Mouse (Mus musculus): ENCODE data around the gene Tesmin. TPM values are rescaled to one million over a fixed set of nuclear protein-coding genes. Genes with fewer than 3 reads are reported as not detected.
A peak's percentile ranks its signal among the peaks of the same experiment; 100 is the strongest.

Tesmin gene
- polyA plus RNA-seq, 1 experiment from 2014 or later, result 0.36 TPM

GRCm38 (mm10) chr19:3356516-3356915 is 32.1 kb upstream of the Tesmin start:
- Histone ChIP-seq H3K27me3 (ENCODE audit: control insufficient read depth, insufficient read depth, low read length) (no peaks in the 10 kb centered on the region), H3K36me3 (ENCODE audit: control insufficient read depth, insufficient read depth, low read length) (0 out of 2 replicates have a peak, but pooled peaks cover 2% of the 10 kb centered on the region), H3K9ac (ENCODE audit: low read depth, low read length) (no peak overlapping the region), H3K4me3 (ENCODE audit: low read depth, low read length) (no peak overlapping the region; the same call in 1 of the 2 replicates), H3K4me1 (replicated peaks; ENCODE audit: control insufficient read depth, insufficient read depth, low read length) (no peaks in the 10 kb centered on the region), H3K27ac (ENCODE audit: low read depth, low read length) (no peak overlapping the region), H3K9me3 (ENCODE audit: control insufficient read depth, low read length) (no peaks in the 10 kb centered on the region), H3K4me2 (replicated peaks; ENCODE audit: low read depth, low read length) (no peak overlapping the region)
- no peak for ATAC-seq (ENCODE audit: low FRiP score)
- 70% methylated on average over 5 of the region's 5 CpGs for WGBS
- no peak for DNase-seq (ENCODE audit: low spot score)

GRCm38 (mm10) chr19:3357620-3358019 is 31.0 kb upstream of the Tesmin start:
- H3K4me1 ChIP-seq (replicated peaks; ENCODE audit: control insufficient read depth, insufficient read depth, low read length), result no peaks in the 10 kb centered on the region
- no peak overlapping the region for H3K27ac ChIP-seq (ENCODE audit: low read depth, low read length)
- H3K4me3 ChIP-seq (ENCODE audit: low read depth, low read length), result no peak overlapping the region
- H3K27me3 ChIP-seq (ENCODE audit: control insufficient read depth, insufficient read depth, low read length), result no peaks in the 10 kb centered on the region
- H3K36me3 ChIP-seq (ENCODE audit: control insufficient read depth, insufficient read depth, low read length), result 0 out of 2 replicates have a peak, but pooled peaks cover 2% of the 10 kb centered on the region
- no peaks in the 10 kb centered on the region for H3K9me3 ChIP-seq (ENCODE audit: control insufficient read depth, low read length)
- no peak for DNase-seq (ENCODE audit: low spot score)
- no peak overlapping the region for H3K4me2 ChIP-seq (replicated peaks; ENCODE audit: low read depth, low read length)
- 75% methylated on average over 4 of the region's 4 CpGs for WGBS
- no peak overlapping the region for H3K9ac ChIP-seq (ENCODE audit: low read depth, low read length)
- no peak for ATAC-seq (ENCODE audit: low FRiP score)

- 90% methylated on average over 13 of the region's 13 CpGs for WGBS
- H3K4me1 ChIP-seq (replicated peaks; ENCODE audit: control insufficient read depth, insufficient read depth, low read length), result no peaks in the 10 kb centered on the region
- no peak overlapping the region for H3K9ac ChIP-seq (ENCODE audit: low read depth, low read length)
- H3K27ac ChIP-seq (ENCODE audit: low read depth, low read length), result no peak overlapping the region
- ATAC-seq (ENCODE audit: low FRiP score) (no peak), DNase-seq (ENCODE audit: low spot score) (no peak)
- H3K4me3 ChIP-seq (ENCODE audit: low read depth, low read length), result no peak overlapping the region
- no peak overlapping the region for H3K4me2 ChIP-seq (replicated peaks; ENCODE audit: low read depth, low read length)
- H3K36me3 ChIP-seq (ENCODE audit: control insufficient read depth, insufficient read depth, low read length), result 0 out of 2 replicates have a peak, but pooled peaks cover 2% of the 10 kb centered on the region
- H3K9me3 ChIP-seq (ENCODE audit: control insufficient read depth, low read length), result no peaks in the 10 kb centered on the region
- H3K27me3 ChIP-seq (ENCODE audit: control insufficient read depth, insufficient read depth, low read length), result no peaks in the 10 kb centered on the region
Observed at GRCm38 (mm10) chr19:3359841-3360588, 28.6 kb upstream of the Tesmin start.

- H3K36me3 ChIP-seq (ENCODE audit: control insufficient read depth, insufficient read depth, low read length), result 0 out of 2 replicates have a peak, but pooled peaks cover 2% of the 10 kb centered on the region
Observed at GRCm38 (mm10) chr19:3363510-3363909, 25.1 kb upstream of the Tesmin start.

GRCm38 (mm10) chr19:3365089-3365488 is 23.6 kb upstream of the Tesmin start:
- H3K4me3 ChIP-seq (ENCODE audit: low read depth, low read length), result no peak overlapping the region
- no peaks in the 10 kb centered on the region for H3K36me3 ChIP-seq (ENCODE audit: control insufficient read depth, insufficient read depth, low read length)
- WGBS, result 89% methylated on average over 3 of the region's 3 CpGs
- H3K4me1 ChIP-seq (replicated peaks; ENCODE audit: control insufficient read depth, insufficient read depth, low read length), result no peaks in the 10 kb centered on the region
- H3K9ac ChIP-seq (ENCODE audit: low read depth, low read length), result no peak overlapping the region
- no peak overlapping the region for H3K4me2 ChIP-seq (replicated peaks; ENCODE audit: low read depth, low read length)
- ATAC-seq (ENCODE audit: low FRiP score) (no peak), DNase-seq (ENCODE audit: low spot score) (no peak)
- H3K27me3 ChIP-seq (ENCODE audit: control insufficient read depth, insufficient read depth, low read length), result no peaks in the 10 kb centered on the region
- H3K9me3 ChIP-seq (ENCODE audit: control insufficient read depth, low read length), result no peaks in the 10 kb centered on the region
- no peak overlapping the region for H3K27ac ChIP-seq (ENCODE audit: low read depth, low read length)

More at GRCm38 (mm10) chr19:3363510-3363909, 25.1 kb upstream of the Tesmin start:
- Histone ChIP-seq H3K4me1 (replicated peaks; ENCODE audit: control insufficient read depth, insufficient read depth, low read length) (no peaks in the 10 kb centered on the region), H3K4me3 (ENCODE audit: low read depth, low read length) (no peak overlapping the region), H3K27me3 (ENCODE audit: control insufficient read depth, insufficient read depth, low read length) (no peaks in the 10 kb centered on the region), H3K4me2 (replicated peaks; ENCODE audit: low read depth, low read length) (no peak overlapping the region), H3K9ac (ENCODE audit: low read depth, low read length) (no peak overlapping the region), H3K27ac (ENCODE audit: low read depth, low read length) (no peak overlapping the region), H3K9me3 (ENCODE audit: control insufficient read depth, low read length) (no peaks in the 10 kb centered on the region)
- no peak for DNase-seq (ENCODE audit: low spot score)
- 83% methylated on average over 4 of the region's 4 CpGs for WGBS
- no peak for ATAC-seq (ENCODE audit: low FRiP score)

GRCm38 (mm10) chr19:3368276-3368675 is 20.4 kb upstream of the Tesmin start:
- H3K4me3 ChIP-seq (ENCODE audit: low read depth, low read length), result no peak overlapping the region
- WGBS, result 89% methylated on average over 3 of the region's 3 CpGs
- DNase-seq (ENCODE audit: low spot score), result no peak
- H3K9ac ChIP-seq (ENCODE audit: low read depth, low read length), result no peak overlapping the region
- H3K36me3 ChIP-seq (ENCODE audit: control insufficient read depth, insufficient read depth, low read length), result no peaks in the 10 kb centered on the region
- H3K27me3 ChIP-seq (ENCODE audit: control insufficient read depth, insufficient read depth, low read length), result no peaks in the 10 kb centered on the region
- H3K4me1 ChIP-seq (replicated peaks; ENCODE audit: control insufficient read depth, insufficient read depth, low read length), result no peaks in the 10 kb centered on the region
- no peak for ATAC-seq (ENCODE audit: low FRiP score)
- H3K9me3 ChIP-seq (ENCODE audit: control insufficient read depth, low read length), result no peaks in the 10 kb centered on the region
- no peak overlapping the region for H3K4me2 ChIP-seq (replicated peaks; ENCODE audit: low read depth, low read length)
- H3K27ac ChIP-seq (ENCODE audit: low read depth, low read length), result no peak overlapping the region

GRCm38 (mm10) chr19:3373380-3373779 is 15.3 kb upstream of the Tesmin start:
- Histone ChIP-seq H3K27ac (ENCODE audit: low read depth, low read length) (no peak overlapping the region), H3K4me2 (replicated peaks; ENCODE audit: low read depth, low read length) (no peak overlapping the region), H3K4me1 (replicated peaks; ENCODE audit: control insufficient read depth, insufficient read depth, low read length) (no peaks in the 10 kb centered on the region), H3K36me3 (ENCODE audit: control insufficient read depth, insufficient read depth, low read length) (no peaks in the 10 kb centered on the region), H3K27me3 (ENCODE audit: control insufficient read depth, insufficient read depth, low read length) (no peaks in the 10 kb centered on the region), H3K4me3 (ENCODE audit: low read depth, low read length) (no peak overlapping the region), H3K9ac (ENCODE audit: low read depth, low read length) (no peak overlapping the region), H3K9me3 (ENCODE audit: control insufficient read depth, low read length) (no peaks in the 10 kb centered on the region)
- 73% methylated on average over 12 of the region's 12 CpGs for WGBS
- DNase-seq (ENCODE audit: low spot score) (no peak), ATAC-seq (ENCODE audit: low FRiP score) (no peak)

- WGBS, result 56% methylated on average over 2 of the region's 2 CpGs
- H3K27ac ChIP-seq (ENCODE audit: low read depth, low read length), result no peak overlapping the region
- no peaks in the 10 kb centered on the region for H3K27me3 ChIP-seq (ENCODE audit: control insufficient read depth, insufficient read depth, low read length)
- H3K4me1 ChIP-seq (replicated peaks; ENCODE audit: control insufficient read depth, insufficient read depth, low read length), result no peaks in the 10 kb centered on the region
- DNase-seq (ENCODE audit: low spot score), result peak; percentile 12
- no peak overlapping the region for H3K4me2 ChIP-seq (replicated peaks; ENCODE audit: low read depth, low read length)
- no peak overlapping the region for H3K9ac ChIP-seq (ENCODE audit: low read depth, low read length)
- H3K36me3 ChIP-seq (ENCODE audit: control insufficient read depth, insufficient read depth, low read length), result no peaks in the 10 kb centered on the region
- ATAC-seq (ENCODE audit: low FRiP score), result no peak
- H3K9me3 ChIP-seq (ENCODE audit: control insufficient read depth, low read length), result no peaks in the 10 kb centered on the region
- H3K4me3 ChIP-seq (ENCODE audit: low read depth, low read length), result no peak overlapping the region
Observed at GRCm38 (mm10) chr19:3374028-3374427, 14.6 kb upstream of the Tesmin start.

- Histone ChIP-seq H3K27me3 (ENCODE audit: control insufficient read depth, insufficient read depth, low read length) (no peaks in the 10 kb centered on the region), H3K4me2 (replicated peaks; ENCODE audit: low read depth, low read length) (no peak overlapping the region), H3K4me1 (replicated peaks; ENCODE audit: control insufficient read depth, insufficient read depth, low read length) (no peaks in the 10 kb centered on the region), H3K27ac (ENCODE audit: low read depth, low read length) (no peak overlapping the region), H3K4me3 (ENCODE audit: low read depth, low read length) (no peak overlapping the region), H3K9ac (ENCODE audit: low read depth, low read length) (no peak overlapping the region), H3K36me3 (ENCODE audit: control insufficient read depth, insufficient read depth, low read length) (no peaks in the 10 kb centered on the region), H3K9me3 (ENCODE audit: control insufficient read depth, low read length) (no peaks in the 10 kb centered on the region)
- ATAC-seq (ENCODE audit: low FRiP score) (no peak), DNase-seq (ENCODE audit: low spot score) (no peak)
- WGBS, result 64% methylated on average over 7 of the region's 7 CpGs
Observed at GRCm38 (mm10) chr19:3375945-3376495, 12.6 kb upstream of the Tesmin start.

Measured in hindbrain, embryonic 11.5 days (tissue).